Mouse (Mus musculus) MEL (cell line): ENCODE results near the gene Nfix. TPM values are rescaled to one million over a fixed set of nuclear protein-coding genes. Genes with fewer than 3 reads are reported as not detected.

Experiments used
- DNase-seq: peaks from one replicate; pipeline ENCODE4 v3.0.0; 2011; ENCODE audit warnings: low read depth, low spot score
- H3K27ac ChIP-seq: 2 replicates; pipeline ENCODE4 v1.5.1; 2012; ENCODE audit warnings: low read depth, mild to moderate bottlenecking, control low read depth, low read length, moderate library complexity; ENCODE audit not compliant: control insufficient read depth
- H3K27me3 ChIP-seq, 2 experiments: fragments of 150-350 bp in 1 of 2; sonication (generic) in 1 of 2; 2 replicates each; pipeline ENCODE4 v1.6.1; 2012; ENCODE audit warnings: low read length in 2 of 2, mild to moderate bottlenecking in 2 of 2, improper control_type of control experiment in 1 of 2, moderate library complexity in 1 of 2; ENCODE audit not compliant: insufficient read depth in 2 of 2, control insufficient read depth in 1 of 2
- H3K36me3 ChIP-seq, 2 experiments: 2 replicates each; pipeline ENCODE4 v1.6.1; 2012 to 2014; ENCODE audit warnings: low read length in 2 of 2, improper control_type of control experiment in 1 of 2, inconsistent platforms in 1 of 2, mild to moderate bottlenecking in 1 of 2; ENCODE audit not compliant: insufficient read depth in 2 of 2, control insufficient read depth in 1 of 2
- H3K4me1 ChIP-seq, 2 experiments: fragments of 150-350 bp in 1 of 2; sonication (generic) in 1 of 2; 2 replicates each; pipeline ENCODE4 v1.6.1; 2012; ENCODE audit warnings: low read length in 2 of 2, improper control_type of control experiment in 1 of 2, mild to moderate bottlenecking in 1 of 2; ENCODE audit not compliant: insufficient read depth in 2 of 2, control insufficient read depth in 1 of 2
- H3K4me3 ChIP-seq, 2 experiments: fragments of 150-350 bp in 1 of 2; sonication (generic) in 1 of 2; 2 replicates each; pipeline ENCODE4 v1.5.1; 2012; ENCODE audit warnings: low read depth in 2 of 2, low read length in 2 of 2, mild to moderate bottlenecking in 2 of 2, moderate library complexity in 2 of 2, control low read depth in 1 of 2, improper control_type of control experiment in 1 of 2; ENCODE audit not compliant: control insufficient read depth in 1 of 2, insufficient read depth in 1 of 2
- H3K79me2 ChIP-seq: 2 replicates; pipeline ENCODE4 v1.6.1; 2012; ENCODE audit warnings: mild to moderate bottlenecking, low read length, moderate library complexity; ENCODE audit not compliant: control insufficient read depth, poor library complexity, insufficient read depth
- H3K9ac ChIP-seq: 2 replicates; pipeline ENCODE4 v1.6.1; 2012; ENCODE audit warnings: low read depth, mild to moderate bottlenecking, control low read depth, low read length, moderate library complexity; ENCODE audit not compliant: control insufficient read depth, poor library complexity, severe bottlenecking
- H3K9me3 ChIP-seq: fragments of 150-350 bp; sonication (generic); replicated peaks from 2 replicates; pipeline ENCODE4 v1.6.1; 2012; ENCODE audit warnings: mild to moderate bottlenecking, low read length, improper control_type of control experiment, moderate library complexity; ENCODE audit not compliant: insufficient read depth
- CHD1 ChIP-seq: IDR thresholded peaks from 2 replicates; pipeline ENCODE4 v1.6.1; 2012; ENCODE audit warnings: low read depth, mild to moderate bottlenecking, inconsistent platforms, low read length, improper control_type of control experiment
- CTCF ChIP-seq, 3 experiments: IDR thresholded peaks in 2 of 3; conservative IDR thresholded peaks in 1 of 3; 2 replicates each; pipeline ENCODE4 v1.5.1; 2011 to 2012; ENCODE audit warnings: low read length in 3 of 3, low read depth in 2 of 3, mild to moderate bottlenecking in 2 of 3, improper control_type of control experiment in 1 of 3, inconsistent platforms in 1 of 3, mixed read lengths in 1 of 3, moderate library complexity in 1 of 3; ENCODE audit not compliant: control insufficient read depth in 1 of 3, insufficient read depth in 1 of 3, poor library complexity in 1 of 3, severe bottlenecking in 1 of 3
- ELF1 ChIP-seq: IDR thresholded peaks from 2 replicates; pipeline ENCODE4 v1.6.1; 2014; ENCODE audit warnings: low read depth, mild to moderate bottlenecking, inconsistent platforms, low read length, improper control_type of control experiment, moderate library complexity
- EP300 ChIP-seq, 2 experiments: IDR thresholded peaks; 2 replicates each; pipeline ENCODE4 v1.6.1; 2011; ENCODE audit warnings: improper control_type of control experiment in 2 of 2, low read length in 2 of 2, low read depth in 1 of 2, mild to moderate bottlenecking in 1 of 2
- ETS1 ChIP-seq: IDR thresholded peaks from 2 replicates; pipeline ENCODE4 v1.6.1; 2012; ENCODE audit warnings: low read depth, mild to moderate bottlenecking, inconsistent platforms, low read length, improper control_type of control experiment, moderate library complexity
- GABPA ChIP-seq: IDR thresholded peaks from 2 replicates; pipeline ENCODE4 v1.6.1; 2012; ENCODE audit warnings: low read depth, mild to moderate bottlenecking, inconsistent platforms, low read length, improper control_type of control experiment, moderate library complexity
- HCFC1 ChIP-seq: IDR thresholded peaks from 2 replicates; pipeline ENCODE4 v1.6.1; 2012; ENCODE audit warnings: low read depth, mild to moderate bottlenecking, inconsistent platforms, low read length, improper control_type of control experiment, moderate library complexity
- MAFK ChIP-seq: IDR thresholded peaks from 2 replicates; pipeline ENCODE4 v1.6.1; 2011; ENCODE audit warnings: low read depth, mild to moderate bottlenecking, low read length, improper control_type of control experiment, borderline replicate concordance
- MAX ChIP-seq: IDR thresholded peaks from 2 replicates; pipeline ENCODE4 v1.6.1; 2011; ENCODE audit warnings: low read length, improper control_type of control experiment
- MAZ ChIP-seq: IDR thresholded peaks from 2 replicates; pipeline ENCODE4 v1.6.1; 2012; ENCODE audit warnings: low read depth, mild to moderate bottlenecking, inconsistent platforms, low read length, improper control_type of control experiment
- MXI1 ChIP-seq: IDR thresholded peaks from 2 replicates; pipeline ENCODE4 v1.6.1; 2011; ENCODE audit warnings: mild to moderate bottlenecking, low read depth, low read length, improper control_type of control experiment
- MYB ChIP-seq: IDR thresholded peaks from 2 replicates; pipeline ENCODE4 v1.6.1; 2011; ENCODE audit warnings: mild to moderate bottlenecking, low read depth, low read length, improper control_type of control experiment
- MYC ChIP-seq: IDR thresholded peaks from 2 replicates; pipeline ENCODE4 v1.6.1; 2011; ENCODE audit warnings: low read depth, mild to moderate bottlenecking, low read length, improper control_type of control experiment, moderate library complexity
- NELFE ChIP-seq: IDR thresholded peaks from 2 replicates; pipeline ENCODE4 v1.6.1; 2011; ENCODE audit warnings: low read depth, low read length, improper control_type of control experiment
- RCOR1 ChIP-seq: IDR thresholded peaks from 2 replicates; pipeline ENCODE4 v1.6.1; 2012; ENCODE audit warnings: low read depth, mild to moderate bottlenecking, inconsistent platforms, low read length, improper control_type of control experiment
- SMC3 ChIP-seq: IDR thresholded peaks from 2 replicates; pipeline ENCODE4 v1.6.1; 2011; ENCODE audit warnings: low read depth, low read length, improper control_type of control experiment
- TAL1 ChIP-seq: IDR thresholded peaks from 2 replicates; pipeline ENCODE4 v1.6.1; 2012; ENCODE audit warnings: mild to moderate bottlenecking, inconsistent platforms, low read length, moderate library complexity, mixed read lengths
- TCF12 ChIP-seq: IDR thresholded peaks from 2 replicates; pipeline ENCODE4 v1.6.1; 2014; ENCODE audit warnings: low read depth, mild to moderate bottlenecking, inconsistent platforms, low read length, improper control_type of control experiment, moderate library complexity
- UBTF ChIP-seq: IDR thresholded peaks from 2 replicates; pipeline ENCODE4 v1.6.1; 2012; ENCODE audit warnings: low read depth, mild to moderate bottlenecking, inconsistent platforms, low read length, improper control_type of control experiment, moderate library complexity, borderline replicate concordance; ENCODE audit not compliant: insufficient read depth
- USF1 ChIP-seq: IDR thresholded peaks from 2 replicates; pipeline ENCODE4 v1.6.1; 2014; ENCODE audit warnings: low read depth, mild to moderate bottlenecking, inconsistent platforms, low read length, improper control_type of control experiment, moderate library complexity
- USF2 ChIP-seq, 2 experiments: IDR thresholded peaks; 2 replicates each; pipeline ENCODE4 v1.6.1; 2011 to 2012; ENCODE audit warnings: improper control_type of control experiment in 2 of 2, low read length in 2 of 2, borderline replicate concordance in 1 of 2, inconsistent platforms in 1 of 2, low read depth in 1 of 2, mild to moderate bottlenecking in 1 of 2; ENCODE audit not compliant: insufficient read depth in 1 of 2
- ZNF384 ChIP-seq: IDR thresholded peaks from 2 replicates; pipeline ENCODE4 v1.6.1; 2012; ENCODE audit warnings: low read depth, mild to moderate bottlenecking, inconsistent platforms, low read length, improper control_type of control experiment
- polyA plus RNA-seq, 2 experiments: library from polyadenylated mRNA; stranded (reverse) in 1 of 2; unstranded in 1 of 2; fragments of >175 nt in 1 of 2; fragments of >200 nt in 1 of 2; gene quantifications; 2 replicates each; pipeline versions ENCODE4 v1.2.1 to v1.2.4; 2012; ENCODE audit warnings: low replicate concordance in 2 of 2, low read depth in 1 of 2; ENCODE audit not compliant: insufficient read length in 2 of 2, insufficient read depth in 1 of 2, missing spikeins in 1 of 2
- total RNA-seq: library from RNA; depleted of rRNA; stranded (reverse); fragments of 300-350 nt; gene quantifications from 2 replicates; pipeline ENCODE4 v1.2.3, GENCODE M21; 2012

The Nfix gene
- total and polyA plus RNA-seq, 3 experiments = 14.4 to 29.1 TPM; not detected in 1

DNA sequence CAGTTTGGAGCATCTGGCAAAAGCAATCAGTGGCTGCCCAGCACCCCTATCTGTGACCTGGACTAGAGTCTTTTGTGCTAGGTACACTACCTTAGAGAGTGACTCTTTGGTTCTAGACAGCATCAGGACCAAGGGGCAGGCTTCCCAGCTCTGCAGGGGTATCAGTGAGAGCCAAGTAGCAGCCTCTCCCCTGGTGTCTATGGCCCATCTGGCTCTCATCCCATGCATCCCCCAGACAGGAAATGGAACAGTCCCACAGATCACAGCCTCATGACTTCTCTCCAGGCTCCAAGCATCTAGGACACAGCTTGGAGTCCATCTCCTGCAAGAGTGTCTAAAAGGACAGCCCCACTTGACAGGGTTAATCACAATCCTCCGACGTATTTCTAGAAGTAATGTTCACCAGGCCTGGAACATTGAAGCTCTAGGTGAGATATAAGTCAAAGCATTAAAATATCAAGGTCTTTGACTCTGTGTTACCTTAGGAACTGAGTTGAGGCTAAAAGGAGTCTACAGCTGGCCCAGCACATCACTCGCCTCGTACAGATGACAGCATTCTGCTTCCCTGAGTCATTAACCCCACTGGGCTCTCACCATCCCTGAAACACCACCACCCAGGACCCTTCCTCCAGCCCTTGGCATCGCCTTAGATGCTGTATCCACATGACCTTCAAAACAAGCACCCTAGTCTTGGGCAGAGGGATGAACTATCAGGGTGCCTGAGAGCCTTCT, 81.0 kb downstream of the Nfix start:
- DNase-seq = no peak
- Histone ChIP-seq H3K4me1 (peaks cover 5 to 21% of the 10 kb centered on the region in 2 experiments), H3K36me3 (peaks cover 4 to 14% of the 10 kb centered on the region in 2 experiments; a peak in 3 of 4 replicates), H3K79me2 (peaks cover 5% of the 10 kb centered on the region), H3K9me3 (no peaks in the 10 kb centered on the region), H3K27me3 (no peaks in the 10 kb centered on the region), H3K9ac (no peak overlapping the region), H3K4me3 (no peak overlapping the region), H3K27ac (no peak overlapping the region)
- TF ChIP-seq ZNF384 = no peak
- no peak for TF ChIP-seq MAFK
- TF ChIP-seq HCFC1 = no peak
- no peak for TF ChIP-seq MYB
- TF ChIP-seq ELF1 = no peak
- TF ChIP-seq TAL1 = no peak
- no peak for TF ChIP-seq CTCF (IDR thresholded peaks at IDR 0.05 in 2 of 3, conservative IDR thresholded peaks at IDR 0.05 in 1 of 3; ENCODE audit: control insufficient read depth in 1 of 3, insufficient read depth in 1 of 3, low read depth in 2 of 3, low read length in 3 of 3, poor library complexity in 1 of 3, severe bottlenecking in 1 of 3)
- TF ChIP-seq NELFE = no peak
- no peak for TF ChIP-seq MYC
- no peak for TF ChIP-seq RCOR1
- TF ChIP-seq ETS1 = no peak

DNA sequence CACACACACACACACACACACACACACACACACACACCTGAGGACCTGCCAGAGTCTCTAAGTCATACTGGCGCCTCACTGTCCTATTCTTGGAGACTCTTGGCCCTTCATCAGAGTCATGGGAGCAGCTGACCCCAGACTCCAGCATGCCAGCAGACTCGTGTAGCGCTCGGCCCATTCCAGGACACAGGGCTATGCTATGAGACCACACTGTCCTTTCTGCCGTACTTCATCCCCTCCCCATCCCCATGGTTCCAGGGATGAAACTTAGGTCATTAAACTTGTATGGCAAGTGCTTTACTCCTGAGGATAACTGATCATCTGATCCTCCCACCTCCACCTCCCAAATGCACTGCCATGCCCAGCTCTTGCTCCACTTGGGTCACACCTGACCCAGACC, 81.7 kb downstream of the Nfix start:
- Histone ChIP-seq H3K79me2 (peaks cover 2% of the 10 kb centered on the region; the same call in 1 of the 2 replicates), H3K4me1 (peaks cover 5 to 15% of the 10 kb centered on the region in 2 experiments), H3K36me3 (peaks cover 4 to 12% of the 10 kb centered on the region in 2 experiments; a peak in 3 of 4 replicates), H3K4me3 (no peak overlapping the region), H3K27ac (no peak overlapping the region), H3K27me3 (no peaks in the 10 kb centered on the region), H3K9me3 (no peaks in the 10 kb centered on the region), H3K9ac (no peak overlapping the region)
- TF ChIP-seq HCFC1 = no peak
- TF ChIP-seq RCOR1 = no peak
- no peak for TF ChIP-seq USF1
- no peak for TF ChIP-seq EP300 (IDR thresholded peaks at IDR 0.05; ENCODE audit: low read depth in 1 of 2, low read length in 2 of 2)
- TF ChIP-seq TAL1 = no peak
- no peak for TF ChIP-seq MYC
- no peak for TF ChIP-seq MYB
- TF ChIP-seq CHD1 = no peak
- no peak for TF ChIP-seq UBTF
- TF ChIP-seq SMC3 = no peak
- TF ChIP-seq USF2 (IDR thresholded peaks at IDR 0.05; ENCODE audit: borderline replicate concordance in 1 of 2, insufficient read depth in 1 of 2, low read depth in 1 of 2, low read length in 2 of 2) = no peak
- no peak for TF ChIP-seq MAX
- no peak for TF ChIP-seq CTCF (IDR thresholded peaks at IDR 0.05 in 2 of 3, conservative IDR thresholded peaks at IDR 0.05 in 1 of 3; ENCODE audit: control insufficient read depth in 1 of 3, insufficient read depth in 1 of 3, low read depth in 2 of 3, low read length in 3 of 3, poor library complexity in 1 of 3, severe bottlenecking in 1 of 3)
- no peak for TF ChIP-seq GABPA
- TF ChIP-seq MAZ = no peak
- no peak for TF ChIP-seq TCF12
- no peak for TF ChIP-seq MXI1
- DNase-seq = no peak
